Mouse (Mus musculus) retina, adult 2 months (tissue): ENCODE measurements at regions not wholly inside any gene's neighbourhood (a gene's known extent, or its start where the extent isn't known, plus 50 kb on each side); places are given as distances from the start of the nearest gene placed in this dataset.

Source experiments
- DNase-seq: peaks from one replicate; pipeline ENCODE4 v3.0.0-alpha.2; 2012; ENCODE audit warnings: low read depth, low spot score

DNA sequence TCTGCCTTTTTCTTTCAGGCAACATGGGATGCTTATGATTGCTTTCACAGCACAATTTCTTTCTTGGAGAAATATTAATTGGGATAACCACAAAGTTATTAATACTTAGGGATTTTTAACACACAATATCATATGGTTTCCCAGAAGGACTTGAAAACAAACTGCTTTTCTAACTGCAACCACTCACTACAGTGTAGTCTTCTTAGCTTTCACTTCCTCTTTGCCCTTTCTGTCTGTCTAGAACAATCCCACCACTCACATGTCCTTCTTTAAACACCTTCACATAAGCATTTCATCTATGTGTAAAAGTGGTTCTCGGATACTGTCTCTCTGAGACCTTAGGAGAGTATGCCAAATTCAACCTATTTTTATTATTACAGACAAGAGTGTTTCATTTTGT lies 204.3 kb downstream of the C1d start:
- no peak for DNase-seq

DNA sequence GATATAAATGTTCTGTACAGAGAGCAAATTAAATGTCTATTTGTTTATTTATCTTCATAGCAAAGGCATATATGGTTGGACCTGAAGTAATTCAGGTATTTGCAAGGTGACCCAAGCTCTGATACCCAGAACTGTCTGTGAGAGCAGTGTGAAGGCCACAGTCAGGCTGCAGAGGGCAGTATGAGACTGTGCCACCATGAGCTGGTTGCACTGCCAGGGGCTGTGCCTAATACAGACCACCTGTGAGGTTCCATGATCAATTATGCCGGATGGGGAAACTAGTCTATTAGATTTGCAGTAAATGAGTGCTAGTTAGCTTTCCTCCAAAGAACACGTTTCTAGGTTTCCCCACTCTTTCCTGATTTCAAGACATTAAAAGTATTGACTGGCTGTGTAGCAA lies 207.5 kb downstream of the C1d start:
- DNase-seq: no peak

DNA sequence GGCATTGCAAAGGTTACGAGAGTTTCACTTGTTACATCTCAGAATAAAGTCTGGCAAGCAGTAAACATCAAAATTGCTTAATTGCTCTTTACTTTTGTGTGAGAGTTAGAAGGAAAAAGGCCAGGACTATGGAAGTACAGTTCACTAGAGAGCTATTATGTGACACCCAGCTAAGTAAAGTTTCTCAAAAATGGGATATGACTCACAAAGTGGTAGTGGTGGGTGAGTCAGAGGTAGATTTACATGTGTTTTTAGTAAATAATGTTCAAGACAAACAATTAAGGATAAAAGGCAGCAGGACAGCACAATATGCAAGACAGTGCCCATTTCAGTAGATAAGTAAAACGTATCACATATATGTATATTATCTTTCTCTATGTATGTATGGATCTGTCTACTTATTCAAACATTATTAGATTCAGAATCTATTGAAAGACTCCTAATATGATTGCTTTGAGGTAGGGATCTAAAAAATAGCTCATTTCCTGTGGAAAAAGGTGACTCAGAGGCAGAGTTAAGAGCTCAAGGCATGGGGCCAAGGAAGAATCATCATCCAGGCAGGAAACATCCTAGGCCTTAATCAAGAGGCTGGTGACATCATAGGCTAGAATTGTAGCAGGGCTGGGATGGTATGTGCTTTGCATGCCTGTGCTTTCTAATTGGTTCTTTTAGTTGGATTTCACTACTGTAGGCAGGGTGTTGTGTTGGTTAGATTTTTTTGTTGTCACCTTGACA lies 211.2 kb downstream of the C1d start:
- no peak for DNase-seq

DNA sequence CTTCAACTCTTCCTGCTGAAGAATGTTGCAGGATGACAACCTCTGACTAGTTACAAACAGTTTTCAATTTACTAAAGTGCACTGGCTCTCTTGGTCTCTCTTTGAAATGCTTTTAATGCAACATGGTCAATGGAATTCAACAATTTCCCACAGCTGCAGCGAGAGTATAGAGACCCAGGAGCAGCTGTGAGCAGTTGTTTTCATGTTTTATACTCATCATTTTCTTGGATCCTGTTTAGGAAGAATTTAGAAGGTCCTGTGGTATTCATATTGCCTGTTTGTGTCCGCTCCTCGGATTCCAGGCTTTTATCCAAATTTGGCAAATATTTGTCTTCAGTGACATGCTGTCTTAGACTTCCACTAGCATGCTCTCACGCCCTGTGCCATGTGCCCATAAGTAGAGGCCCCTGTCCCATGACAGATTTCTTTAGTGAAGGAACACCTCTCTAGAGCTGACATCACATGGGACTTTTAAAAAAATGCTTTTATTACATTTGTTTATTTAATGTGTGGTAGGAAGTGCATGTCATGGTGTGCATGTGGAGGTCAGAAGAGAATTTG lies 224.1 kb downstream of the C1d start:
- no peak for DNase-seq

DNA sequence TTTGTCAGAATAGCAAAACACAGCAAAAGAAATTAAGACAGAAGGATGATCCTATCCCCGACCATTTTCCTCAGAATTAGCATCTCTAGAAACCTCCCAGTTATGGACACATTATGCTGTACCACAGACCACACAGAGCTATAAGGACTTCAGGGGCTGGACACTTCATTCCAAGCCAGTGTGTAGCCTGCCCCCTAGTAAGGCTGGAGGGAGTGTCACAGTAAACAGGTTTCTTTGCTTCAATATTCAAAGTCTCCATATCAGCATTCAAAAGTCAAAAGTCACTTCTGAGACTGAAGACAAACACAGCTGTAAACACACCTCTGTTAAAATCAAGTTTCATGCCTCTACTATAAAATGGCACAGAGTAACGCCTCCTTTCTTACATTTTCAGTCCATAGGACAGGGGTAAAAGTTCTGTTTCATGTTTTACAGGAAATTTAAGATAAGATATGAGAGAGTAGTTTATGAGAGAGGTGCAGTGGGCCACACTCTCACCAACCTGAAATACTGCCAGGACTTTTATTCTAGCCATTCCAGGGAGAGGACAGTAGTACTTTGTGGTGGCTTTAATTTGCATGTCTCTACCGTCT lies 226.6 kb downstream of the C1d start:
- no peak for DNase-seq

DNA sequence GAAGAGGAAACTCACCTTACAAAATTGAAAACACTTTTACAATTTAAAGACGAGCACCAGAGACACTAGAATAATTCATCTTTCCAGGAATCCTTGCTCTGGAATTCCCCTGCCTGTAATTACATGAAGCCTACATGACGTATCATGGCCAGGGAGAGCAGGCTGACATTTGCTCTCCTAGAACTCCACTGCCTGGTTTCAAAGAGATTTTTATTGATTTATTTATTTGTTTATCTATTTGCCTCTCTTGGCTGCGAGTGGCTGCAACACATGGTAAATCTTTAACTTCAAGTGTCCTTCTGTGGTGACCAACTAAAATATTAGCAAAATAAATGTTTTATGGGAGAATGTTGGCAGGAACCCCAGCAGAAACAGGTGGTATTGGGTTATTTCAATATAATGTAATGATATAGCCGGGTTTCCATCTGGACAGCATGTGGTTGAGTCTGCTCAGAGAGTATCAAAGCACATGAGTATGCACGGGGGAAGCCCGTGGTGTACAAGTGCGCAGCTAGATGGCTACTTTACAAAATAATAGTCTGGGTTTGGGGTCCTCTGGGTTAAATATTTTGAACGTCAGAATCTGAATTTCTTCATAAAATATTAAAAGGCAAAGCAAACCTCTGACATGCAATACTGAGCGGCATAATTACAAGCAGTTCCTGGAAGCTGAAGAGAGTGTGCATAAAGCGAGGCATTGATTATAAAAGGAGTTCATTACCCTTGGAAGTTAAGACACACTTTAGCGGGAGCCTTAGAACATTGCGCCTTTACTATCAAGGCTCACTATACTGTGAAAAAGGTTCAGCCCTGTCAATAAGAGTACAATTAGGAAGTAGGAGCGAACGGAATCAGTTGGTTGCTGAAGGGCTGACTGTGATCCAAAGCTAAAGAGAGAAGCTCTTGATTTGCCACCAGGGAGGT lies 244.0 kb downstream of the C1d start:
- no peak for DNase-seq

DNA sequence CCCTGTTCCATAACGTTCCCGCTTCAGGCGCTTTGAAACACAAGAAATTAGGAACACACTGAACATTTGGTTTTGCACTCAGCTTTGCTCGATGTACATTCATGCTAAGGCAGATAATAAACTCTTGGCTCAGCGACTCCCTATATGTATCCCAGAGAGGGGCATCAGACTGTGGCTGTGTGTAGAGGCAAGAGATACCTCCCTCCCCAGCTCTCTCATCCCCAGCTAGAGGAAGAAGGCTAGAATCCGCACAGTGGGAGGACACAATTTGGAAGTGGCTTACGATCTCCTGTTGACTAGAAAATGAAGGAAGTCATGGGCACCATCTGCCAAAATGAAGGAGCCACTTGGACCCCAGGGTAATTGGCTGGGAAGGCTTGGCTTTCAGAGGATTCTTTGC lies 244.7 kb downstream of the C1d start:
- no peak for DNase-seq

DNA sequence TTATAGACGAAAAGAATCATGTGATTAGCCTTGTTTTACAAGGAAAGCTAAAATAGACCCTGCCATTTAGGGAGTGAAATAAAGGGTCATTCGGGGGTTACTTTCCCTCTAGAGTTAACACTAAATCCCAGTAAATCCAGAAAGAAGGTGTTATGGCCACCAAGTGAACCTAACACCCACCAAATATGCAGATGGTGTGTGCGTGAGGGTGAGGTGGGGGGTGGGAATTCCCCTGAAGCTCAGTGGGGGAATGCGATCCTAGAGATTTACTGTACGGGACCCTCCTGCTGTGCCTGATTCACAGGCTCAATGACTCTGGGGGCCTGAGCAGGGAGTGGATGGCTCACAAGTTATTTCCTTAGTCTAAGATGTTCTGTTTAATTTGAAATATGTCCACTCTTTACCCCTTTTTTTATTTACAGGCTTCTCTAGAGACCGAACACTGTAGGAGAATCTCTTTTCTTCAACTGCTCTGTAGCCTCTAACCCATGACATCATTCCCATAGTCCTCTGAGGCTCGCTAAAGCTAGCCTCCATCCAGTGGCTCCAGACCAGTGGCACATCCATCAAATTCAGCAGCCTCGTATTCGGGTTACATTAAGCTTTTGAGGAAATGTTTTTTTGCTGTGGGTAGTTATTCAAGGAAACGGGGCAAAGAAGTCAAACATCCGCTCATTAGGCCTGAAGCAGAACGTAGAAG lies 265.0 kb downstream of the C1d start:
- DNase-seq: no peak

DNA sequence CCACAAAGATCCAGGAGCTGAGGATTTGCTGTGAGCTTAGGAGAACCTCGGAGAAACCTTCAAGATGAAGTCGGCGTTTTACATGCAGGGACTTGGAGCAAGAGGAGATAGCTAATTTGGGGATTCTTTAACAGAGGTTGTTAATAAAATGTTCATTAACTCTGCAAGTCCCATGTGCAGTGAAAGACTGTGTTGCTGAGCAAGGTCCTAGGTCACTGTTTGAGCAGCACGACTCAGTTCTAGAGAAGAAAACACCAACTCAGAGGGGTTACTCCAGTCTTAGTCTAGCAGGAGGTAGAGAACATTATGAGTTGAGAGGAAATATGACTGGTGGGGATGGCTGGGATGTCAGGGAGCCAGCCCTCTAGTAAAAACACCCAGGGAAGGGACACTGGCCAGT lies 265.9 kb downstream of the C1d start:
- DNase-seq: no peak

DNA sequence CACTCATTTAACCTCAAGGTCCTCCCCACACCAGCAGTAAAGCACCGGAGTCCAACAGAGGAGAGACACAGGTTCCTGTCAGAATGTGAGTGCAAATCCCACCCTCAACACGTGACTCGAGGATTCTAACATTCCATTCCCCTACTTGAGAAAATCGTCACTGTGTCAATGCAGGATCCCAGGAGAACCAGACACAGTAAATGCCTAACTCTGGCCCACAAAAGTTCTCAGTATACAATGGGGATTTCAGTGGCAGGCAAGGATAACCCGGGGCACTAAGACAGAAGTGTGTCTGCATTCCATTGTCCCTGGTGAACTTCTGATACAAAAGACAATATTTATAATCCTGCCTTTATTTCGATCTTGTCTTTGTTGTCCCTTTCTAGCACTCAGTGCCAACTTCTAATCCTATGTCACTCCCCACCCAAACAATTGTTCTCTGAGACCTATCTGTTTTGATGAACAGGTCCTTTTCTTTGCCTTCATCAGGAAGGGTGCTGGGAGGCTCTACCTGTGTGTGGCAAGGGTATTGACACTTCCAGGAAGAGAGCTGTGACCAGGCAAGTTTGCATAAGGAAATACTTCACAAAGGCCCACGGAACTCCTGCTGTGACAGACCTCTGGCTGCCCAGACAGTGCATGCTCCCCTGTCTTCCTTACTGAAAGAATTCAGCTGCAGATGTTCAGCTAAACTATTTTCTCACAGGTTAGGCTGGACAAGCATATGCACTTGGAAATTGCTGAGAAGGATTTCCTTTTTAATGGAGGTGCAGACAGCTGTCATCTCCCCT lies 267.8 kb downstream of the C1d start:
- no peak for DNase-seq

DNA sequence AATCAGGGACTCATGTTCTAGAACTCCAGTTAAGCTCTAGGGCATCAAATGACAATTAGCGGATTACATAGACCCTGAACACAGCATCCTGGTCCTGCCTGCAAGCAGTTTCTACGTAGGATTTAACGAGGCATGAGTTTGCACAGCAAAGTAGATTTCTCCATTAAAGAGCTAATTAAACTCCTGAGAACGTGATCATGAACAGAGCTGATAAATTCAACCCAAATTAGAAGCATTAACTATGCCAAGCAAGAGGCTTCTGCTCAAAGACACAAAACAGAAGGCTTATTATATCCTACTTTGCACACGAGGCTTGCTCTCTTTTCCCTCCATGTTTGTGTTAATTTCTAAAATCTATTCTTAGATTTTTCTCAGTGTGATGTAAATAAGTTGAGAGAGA lies 269.1 kb downstream of the C1d start:
- no peak for DNase-seq

DNA sequence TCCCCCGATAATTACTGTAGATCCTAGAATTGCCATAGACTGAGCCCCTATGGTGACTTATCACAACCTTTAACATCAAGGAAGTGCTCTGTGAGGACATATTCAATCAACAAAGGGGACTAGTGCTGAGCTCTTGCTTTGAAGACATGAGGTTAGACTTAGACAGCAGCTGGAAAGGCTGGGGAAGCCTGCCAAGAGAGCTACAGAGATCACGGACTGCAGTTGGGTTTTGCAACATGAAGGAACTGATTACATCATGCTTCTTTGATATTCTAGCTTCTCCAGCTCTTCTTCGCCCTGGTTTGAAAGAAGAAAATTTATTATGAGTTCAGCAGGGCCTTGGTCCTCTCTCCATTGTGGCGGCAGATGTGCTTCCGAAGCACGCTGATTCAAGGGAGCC lies 271.2 kb downstream of the C1d start:
- no peak for DNase-seq

DNA sequence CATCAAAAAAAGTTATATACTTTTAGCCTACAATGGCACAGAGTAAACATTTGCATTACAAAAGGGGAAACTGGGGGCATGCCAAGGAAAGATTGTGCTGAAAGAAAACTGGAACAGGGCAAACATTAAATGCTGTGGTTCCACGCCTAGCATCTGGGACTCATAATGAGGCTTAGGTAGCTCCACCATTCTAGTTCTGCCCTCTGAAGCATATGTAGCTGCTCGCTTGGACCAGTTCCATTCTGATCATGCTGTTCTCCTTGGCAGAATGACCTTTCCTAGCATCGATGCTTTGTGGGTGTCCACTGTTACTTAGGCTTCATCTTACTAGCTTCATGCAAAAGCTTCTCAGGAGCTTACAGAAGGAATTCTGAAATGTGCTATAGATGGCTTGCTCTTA lies 276.3 kb downstream of the C1d start:
- no peak for DNase-seq

DNA sequence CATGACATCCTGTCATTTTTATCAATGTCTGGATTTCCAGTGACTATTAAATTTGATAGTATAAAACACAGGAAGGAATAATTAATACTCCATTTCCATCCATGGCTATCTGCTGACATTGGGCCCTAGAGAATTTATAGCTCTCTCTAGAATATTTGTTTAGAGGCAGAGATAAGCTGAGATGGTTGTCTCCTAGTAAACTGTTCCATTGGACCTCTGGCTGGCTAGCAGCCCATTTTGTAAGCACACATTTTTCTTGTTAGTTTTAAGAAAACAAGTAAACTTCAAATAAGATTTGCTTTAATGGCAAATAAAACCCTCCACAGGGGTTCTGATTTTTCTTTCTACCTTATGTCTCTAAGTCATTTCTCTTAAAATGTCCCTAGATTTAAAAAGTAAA lies 288.9 kb downstream of the C1d start:
- DNase-seq: no peak

DNA sequence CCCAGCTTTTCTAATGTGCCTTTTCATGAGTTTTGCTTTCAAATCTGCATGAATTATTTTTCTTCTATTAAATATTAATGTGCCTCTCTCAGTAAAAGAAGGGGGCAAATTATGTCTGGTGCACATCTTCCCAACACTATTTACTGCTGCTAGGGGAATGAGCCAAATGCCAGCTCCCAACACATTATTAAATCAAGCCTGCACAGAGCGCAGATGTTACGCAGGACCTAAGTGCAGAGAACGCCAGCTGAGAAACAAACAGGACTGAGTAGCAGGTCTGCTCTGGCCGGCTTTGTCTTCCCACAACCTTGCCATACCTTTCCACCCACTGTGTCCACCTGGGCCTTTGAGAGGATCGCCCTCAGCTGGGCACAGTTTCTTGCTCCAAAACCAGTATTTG lies 291.8 kb downstream of the C1d start:
- DNase-seq: no peak

DNA sequence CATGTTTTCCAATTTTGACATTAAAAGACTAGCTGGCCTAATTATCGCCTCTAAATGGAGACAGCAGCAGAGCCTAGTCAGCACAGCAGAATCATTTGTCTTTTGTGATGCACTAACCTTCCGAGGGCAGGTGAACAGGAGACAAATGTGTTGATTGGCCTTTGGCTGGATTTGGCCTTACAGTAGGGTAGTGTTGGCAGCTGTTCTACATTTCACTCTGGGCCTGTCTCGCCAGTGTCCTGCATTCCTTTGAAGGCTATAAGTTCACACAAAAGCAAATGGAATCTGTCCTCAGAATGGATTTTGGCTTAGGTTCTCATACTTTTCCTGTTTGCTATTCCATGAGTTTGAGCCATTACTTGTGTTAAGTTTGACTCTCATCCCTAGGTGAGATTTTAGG lies 297.9 kb downstream of the C1d start:
- no peak for DNase-seq

DNA sequence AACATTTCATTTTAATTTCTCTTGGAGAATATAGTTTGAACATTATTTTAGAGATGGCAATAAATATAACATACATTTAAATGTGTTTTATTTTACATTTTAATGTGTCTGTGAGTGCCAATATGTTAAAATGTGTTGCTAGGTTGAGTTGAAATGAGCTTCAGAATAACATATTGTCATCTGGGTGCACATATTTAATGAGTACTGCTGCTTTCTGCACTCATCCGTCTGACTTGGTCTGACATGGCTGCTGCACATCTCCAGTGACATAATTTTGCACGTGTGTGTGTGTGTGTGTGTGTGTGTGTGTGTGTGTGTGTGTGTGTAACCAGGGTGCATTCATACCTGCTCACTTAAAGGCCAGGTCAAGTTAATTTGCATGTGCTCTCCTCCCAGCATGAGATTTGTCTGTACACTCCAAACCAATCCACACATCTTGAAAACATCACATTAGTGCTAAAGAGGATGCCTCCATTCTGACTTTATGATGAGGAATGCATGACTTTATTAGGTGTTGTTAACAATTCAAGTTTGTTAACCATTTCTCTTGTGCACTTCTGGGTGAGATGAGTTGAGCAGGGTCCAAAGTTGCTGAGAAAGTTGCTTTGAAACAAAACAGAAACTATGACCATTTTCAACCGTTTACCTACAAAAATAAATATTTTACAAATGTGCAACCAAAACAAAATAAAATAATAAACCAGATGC lies 334.6 kb downstream of the C1d start:
- no peak for DNase-seq

DNA sequence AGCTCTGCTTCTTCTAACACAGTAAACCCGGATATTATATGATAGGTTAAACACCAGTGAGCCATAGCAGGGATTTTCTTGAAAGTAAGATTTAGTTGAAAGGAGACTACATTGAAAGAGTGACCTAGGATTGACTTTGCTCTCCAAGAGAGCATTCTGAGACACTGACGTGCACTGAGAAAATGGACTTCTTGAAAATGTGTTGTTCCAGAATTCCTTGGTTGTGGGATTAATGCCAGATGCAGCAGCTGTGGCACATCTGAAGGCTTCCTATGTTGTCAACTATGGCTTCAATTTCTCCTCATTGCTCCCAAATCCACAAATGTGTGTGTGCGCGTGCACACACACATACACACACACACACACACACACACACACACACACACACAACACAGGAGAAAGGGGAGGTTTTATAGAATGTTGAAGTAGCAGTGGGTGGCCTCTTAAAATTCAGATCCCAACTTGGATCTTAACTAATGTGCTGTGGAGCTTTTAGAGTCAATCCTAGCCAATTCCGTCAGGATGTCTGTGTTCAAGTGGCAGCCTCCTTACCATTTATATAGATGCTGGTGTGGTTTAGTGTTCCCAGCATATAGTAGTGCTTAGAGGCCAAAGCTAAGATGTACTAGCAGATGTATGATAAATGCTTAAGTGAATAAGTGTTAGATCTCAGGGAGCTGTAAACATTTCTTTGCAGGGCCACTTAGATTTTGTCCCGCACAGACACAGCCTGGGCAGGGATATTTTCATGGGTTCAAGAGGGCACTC lies 346.5 kb downstream of the C1d start:
- DNase-seq: no peak

DNA sequence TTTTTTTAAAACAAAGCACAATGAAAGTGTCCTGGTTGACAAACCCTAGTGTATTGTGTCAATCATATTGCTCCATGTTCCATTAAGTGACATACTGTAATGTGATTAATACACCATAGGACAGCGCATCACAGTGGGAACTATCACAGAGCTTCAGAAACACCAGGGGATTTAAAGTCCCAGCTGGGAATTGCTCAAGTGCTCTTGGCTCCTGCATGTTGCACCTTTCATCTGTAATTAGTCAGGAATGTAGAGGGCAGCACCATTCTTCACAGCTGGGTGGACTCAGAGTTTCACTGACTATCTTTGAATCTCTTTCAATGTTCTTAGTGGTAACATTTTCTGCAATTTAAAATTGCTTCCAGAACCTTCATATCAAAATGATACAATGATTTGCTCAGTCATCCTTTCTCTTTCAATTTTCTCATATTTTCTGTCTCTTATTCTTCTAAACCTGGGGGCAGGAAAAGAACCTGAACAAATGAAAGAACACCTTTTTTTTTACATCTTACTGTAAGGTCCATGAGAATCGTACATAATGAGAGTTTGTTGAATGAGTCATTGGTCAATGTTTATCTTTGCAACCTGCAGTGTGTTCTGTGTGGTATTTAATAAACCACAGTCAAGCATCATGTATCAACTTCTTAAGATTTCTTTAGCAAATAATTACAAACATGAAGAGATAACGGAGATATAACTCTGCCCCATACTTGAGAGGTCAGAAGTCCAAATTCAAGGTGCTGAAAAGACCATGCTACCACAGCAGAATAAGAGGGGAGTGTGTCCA lies 333.0 kb downstream of the Etaa1 start:
- no peak for DNase-seq
